Mouse (Mus musculus) heart, embryonic 16.5 days (tissue): Measurements from ENCODE around the gene Gm20604. TPM values are rescaled to one million over a fixed set of nuclear protein-coding genes. Genes with fewer than 3 reads are reported as not detected.

Source experiments
- ATAC-seq: fragments of 200-750 bp; cut with Nextera tagmentation; replicated peaks from 2 replicates; pipeline ENCODE4 v1.8.0; 2017; ENCODE audit warnings: moderate number of reproducible peaks; ENCODE audit not compliant: insufficient read depth, low FRiP score; ENCODE audit errors: extremely low read depth
- H3K27ac ChIP-seq: fragments of 300-500 bp; sonication (generic); 2 replicates; pipeline ENCODE4 v1.5.1; 2014; ENCODE audit warnings: mild to moderate bottlenecking, low read length, control low read depth, moderate library complexity
- H3K27me3 ChIP-seq: fragments of 300-500 bp; sonication (generic); 2 replicates; pipeline ENCODE4 v1.6.1; 2014; ENCODE audit warnings: low read length, mixed read lengths; ENCODE audit not compliant: control insufficient read depth, insufficient read depth
- H3K36me3 ChIP-seq: fragments of 300-500 bp; sonication (generic); 2 replicates; pipeline ENCODE4 v1.6.1; 2014; ENCODE audit not compliant: control insufficient read depth, insufficient read depth
- H3K4me1 ChIP-seq: fragments of 300-500 bp; sonication (generic); 2 replicates; pipeline ENCODE4 v1.6.1; 2014; ENCODE audit warnings: low read length, mixed read lengths; ENCODE audit not compliant: control insufficient read depth, insufficient read depth
- H3K4me2 ChIP-seq: fragments of 300-500 bp; sonication (generic); 2 replicates; pipeline ENCODE4 v1.6.1; 2014; ENCODE audit warnings: low read depth, mild to moderate bottlenecking, control low read depth, low read length
- H3K4me3 ChIP-seq: fragments of 300-500 bp; sonication (generic); 2 replicates; pipeline ENCODE4 v1.5.1; 2014; ENCODE audit warnings: mild to moderate bottlenecking, control low read depth, low read length
- H3K9ac ChIP-seq: fragments of 300-500 bp; sonication (generic); 2 replicates; pipeline ENCODE4 v1.6.1; 2014; ENCODE audit warnings: low read length, control low read depth
- H3K9me3 ChIP-seq: fragments of 300-500 bp; sonication (generic); replicated peaks from 2 replicates; pipeline ENCODE4 v1.6.1; 2016; ENCODE audit warnings: low read length; ENCODE audit not compliant: control insufficient read depth
- WGBS: fragments of 180-500 bp; shearing (Covaris S2); extraction: QIAGEN DNeasy Blood & Tissue Kit; methylation state at CpG from one replicate; pipeline ENCODE4 v1.1.7; 2014; 5-methylcytosine and 5-hydroxymethylcytosine counted together
- polyA plus RNA-seq: library from polyadenylated mRNA; unstranded; fragments of >200 nt; fragmentation: Nextera tagmentation; extraction: Ambion mirVana; gene quantifications from 2 replicates; pipeline ENCODE4 v1.2.1, GENCODE M21; 2015

Gm20604 gene
- polyA plus RNA-seq, 1 experiment from 2014 or later = 17.4 TPM

DNA sequence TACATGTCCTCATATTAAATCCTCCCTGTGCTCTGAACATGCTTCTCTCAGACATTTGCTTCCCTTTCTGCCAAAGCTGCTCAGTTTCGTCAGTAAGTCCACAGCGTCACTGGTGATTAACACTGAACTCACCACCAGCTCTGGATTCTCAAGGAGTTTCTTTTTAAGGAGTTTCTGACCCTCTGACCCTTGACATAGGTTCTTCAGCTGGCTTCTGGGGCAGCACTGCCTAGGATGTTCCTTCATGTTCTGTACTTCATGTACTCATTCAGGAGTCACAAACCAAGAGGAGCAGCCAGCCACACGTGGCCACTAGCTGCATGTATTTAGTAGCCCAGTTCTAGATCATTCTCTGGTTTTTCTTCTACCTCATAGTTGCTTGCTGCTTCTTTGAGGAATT, 10.2 kb downstream of the Gm20604 start:
- Histone ChIP-seq H3K9me3 (no peaks in the 10 kb centered on the region), H3K4me1 (peaks cover 11% of the 10 kb centered on the region), H3K4me2 (no peak overlapping the region), H3K27ac (no peak overlapping the region), H3K36me3 (peaks cover 6% of the 10 kb centered on the region), H3K4me3 (no peak overlapping the region), H3K9ac (no peak overlapping the region), H3K27me3 (no peaks in the 10 kb centered on the region)
- WGBS = 83% methylated on average over 3 of the region's 3 CpGs
- no peak for ATAC-seq

DNA sequence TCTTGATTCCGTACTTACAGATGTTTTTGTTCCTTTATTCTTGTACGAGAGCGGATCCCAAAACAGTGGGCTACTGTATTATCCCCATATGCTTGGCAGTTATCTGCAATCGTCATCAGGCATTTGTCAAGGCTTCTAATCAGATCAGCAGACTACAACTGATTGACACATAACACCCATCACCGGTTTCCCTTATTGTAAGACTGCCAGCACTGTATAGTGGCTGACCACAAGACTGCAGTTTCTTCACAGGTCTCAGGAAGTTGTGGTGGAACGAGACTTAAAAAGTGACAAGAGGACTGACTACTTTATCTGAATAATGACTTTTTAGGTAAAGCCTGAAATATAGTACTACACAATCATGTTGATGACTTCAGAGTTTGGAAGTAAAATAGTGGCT, 13.6 kb downstream of the Gm20604 start:
- no peak for ATAC-seq
- no peak overlapping the region for H3K4me3 ChIP-seq
- no peak overlapping the region for H3K9ac ChIP-seq

DNA sequence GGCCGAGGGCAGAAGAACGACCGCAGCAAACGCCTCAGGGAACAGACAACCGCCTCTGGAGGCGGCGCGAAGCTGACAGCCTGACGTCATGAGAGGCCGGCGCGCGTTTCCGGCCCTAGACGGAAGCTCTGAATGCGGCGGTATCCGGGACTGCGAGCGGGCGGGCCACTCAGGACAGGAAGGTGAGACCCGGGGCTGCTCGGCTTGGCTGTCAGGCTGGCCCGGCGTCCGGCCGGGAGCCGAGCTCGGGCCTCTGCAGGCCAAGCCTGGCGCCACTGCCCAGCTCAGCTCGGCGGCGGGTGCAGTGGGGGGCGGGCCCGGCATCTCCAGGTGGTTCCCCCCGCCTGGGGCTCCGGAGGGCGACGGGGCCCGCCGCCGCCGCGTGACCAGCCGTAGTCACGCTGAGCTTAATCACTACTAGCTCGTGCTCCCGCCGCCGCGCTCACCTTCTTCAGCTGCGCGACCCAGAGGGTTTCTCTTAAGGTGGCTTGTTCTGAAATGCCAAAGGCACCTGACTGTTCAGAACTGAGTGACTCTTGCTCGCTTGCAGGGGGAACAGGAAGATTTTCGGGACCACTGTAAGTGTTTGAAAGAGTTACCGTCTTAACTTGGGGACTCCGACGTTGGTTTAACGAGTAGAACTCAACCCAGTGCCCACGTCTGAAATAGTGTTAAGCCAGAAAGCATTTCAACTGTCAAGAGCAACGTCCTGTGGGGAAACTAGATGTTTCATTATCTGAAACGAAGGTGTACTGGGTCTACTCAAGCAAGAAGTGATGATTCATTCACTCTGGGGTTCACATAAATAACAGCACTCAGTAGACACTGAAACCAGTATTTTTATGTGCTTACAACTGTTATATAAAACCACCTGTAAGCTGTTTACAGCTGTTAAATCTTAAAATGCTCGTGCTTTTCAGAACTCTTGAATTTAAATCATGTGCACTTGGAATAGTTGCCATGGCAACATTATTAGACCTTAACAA, 14.6 kb downstream of the Gm20604 start, which contains the start of the genes Moap1 and Tmem251:
Gene Moap1, minus strand, starts transcription at position 73 of the 986 bp plus-strand sequence.
Gene Tmem251, plus strand, starts transcription at position 174 of the 986 bp plus-strand sequence.
- peak; percentile 95 for ATAC-seq
- Histone ChIP-seq H3K36me3 (0 out of 2 replicates have a peak, but pooled peaks cover 3% of the 10 kb centered on the region), H3K4me1 (peaks cover 18% of the 10 kb centered on the region), H3K27me3 (no peaks in the 10 kb centered on the region), H3K27ac (peak within 1 kb of the TSS; percentile 97), H3K4me2 (peak within 1 kb of the TSS; percentile 83), H3K4me3 (peak within 1 kb of the TSS; percentile 92), H3K9ac (peak within 1 kb of the TSS; percentile 93), H3K9me3 (no peaks in the 10 kb centered on the region)
- under 1% methylated on average over 62 of the region's 63 CpGs for WGBS

More for the DNA sequence above, 13.6 kb downstream of the Gm20604 start:
- Histone ChIP-seq H3K27me3 (no peaks in the 10 kb centered on the region), H3K9me3 (no peaks in the 10 kb centered on the region), H3K4me2 (peak overlapping the region; percentile 83; the same call in 1 of the 2 replicates), H3K36me3 (peaks cover 6% of the 10 kb centered on the region), H3K27ac (no peak overlapping the region), H3K4me1 (peaks cover 18% of the 10 kb centered on the region)
- 47% methylated on average over 6 of the region's 6 CpGs for WGBS

DNA sequence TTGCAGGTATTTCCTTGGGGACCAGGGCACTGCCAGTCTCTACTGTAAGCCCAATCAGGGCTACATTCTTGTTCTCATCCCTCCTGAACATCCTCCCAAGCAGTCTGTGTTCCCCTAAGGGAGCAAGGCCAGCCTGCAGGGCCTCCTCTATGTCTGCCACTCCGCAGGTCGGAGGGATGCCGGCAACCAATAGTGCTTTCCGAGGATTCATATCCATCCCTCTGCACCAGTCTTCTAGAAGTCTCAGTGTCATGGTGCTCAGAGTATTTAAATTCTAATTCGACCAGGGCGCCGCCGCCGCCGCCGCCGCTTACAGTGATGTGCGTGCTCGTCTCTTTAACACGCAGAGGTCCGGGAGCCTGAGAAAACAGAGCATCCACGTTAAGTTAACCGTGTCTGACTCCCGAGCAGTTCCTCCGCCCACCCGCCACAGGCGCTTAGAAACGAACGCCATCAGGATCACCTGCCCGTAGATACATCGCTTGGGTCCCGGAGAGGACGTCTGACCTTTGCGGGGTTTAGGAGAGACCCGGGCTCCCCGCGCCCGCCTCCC, 15.4 kb downstream of the Gm20604 start:
- under 1% methylated on average over 33 of the region's 33 CpGs for WGBS
- ATAC-seq = peak; percentile 39
- Histone ChIP-seq H3K4me2 (peak overlapping the region; percentile 83), H3K36me3 (0 out of 2 replicates have a peak, but pooled peaks cover 3% of the 10 kb centered on the region), H3K9me3 (no peaks in the 10 kb centered on the region), H3K27me3 (no peaks in the 10 kb centered on the region), H3K4me1 (peaks cover 18% of the 10 kb centered on the region), H3K27ac (peak overlapping the region; percentile 97), H3K9ac (peak overlapping the region; percentile 93), H3K4me3 (peak overlapping the region; percentile 92)

DNA sequence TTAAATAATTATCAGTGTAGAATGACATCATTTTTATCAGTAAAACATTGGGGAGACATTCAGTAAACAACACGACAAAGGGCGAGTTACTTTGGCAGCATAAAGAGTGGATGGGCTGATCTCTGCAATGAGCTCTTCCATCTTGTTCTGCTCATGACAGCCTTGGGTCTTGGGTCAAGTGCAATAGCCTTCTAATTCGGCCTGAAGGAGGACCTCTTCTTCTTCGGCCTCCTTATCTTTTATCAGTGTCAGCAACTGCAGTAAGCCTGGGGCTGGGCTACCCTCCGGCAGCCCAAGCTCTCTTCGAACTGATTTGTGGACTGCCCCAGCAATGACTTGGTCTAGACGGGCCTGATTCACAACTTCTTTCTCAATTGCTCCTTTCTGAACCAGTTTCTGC, 16.4 kb downstream of the Gm20604 start:
- no peak for ATAC-seq
- H3K4me1 ChIP-seq = peaks cover 18% of the 10 kb centered on the region
- H3K4me2 ChIP-seq = no peak overlapping the region
- no peaks in the 10 kb centered on the region for H3K36me3 ChIP-seq
- WGBS = 58% methylated on average over 7 of the region's 7 CpGs
- H3K9ac ChIP-seq = no peak overlapping the region
- no peak overlapping the region for H3K27ac ChIP-seq
- no peaks in the 10 kb centered on the region for H3K9me3 ChIP-seq
- no peaks in the 10 kb centered on the region for H3K27me3 ChIP-seq
- no peak overlapping the region for H3K4me3 ChIP-seq

DNA sequence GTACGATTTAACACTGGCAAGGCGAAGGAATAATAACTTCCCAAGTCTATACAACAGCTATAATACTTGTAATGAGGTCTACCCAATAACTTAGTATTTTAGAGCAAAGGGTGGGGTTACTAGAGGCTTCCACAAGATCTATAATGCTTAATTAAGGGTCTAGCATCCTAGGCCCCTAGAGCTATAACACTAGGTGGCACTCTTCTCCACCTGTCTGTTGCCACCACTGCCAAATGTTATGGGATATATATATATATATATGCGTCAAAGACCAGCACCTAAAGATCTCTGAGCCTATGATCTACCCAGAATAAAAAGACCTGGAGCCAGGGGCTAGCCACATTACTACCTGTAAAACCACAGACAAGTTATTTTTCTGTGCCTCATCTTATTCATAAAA, 18.2 kb downstream of the Gm20604 start:
- 60% methylated on average over 3 of the region's 3 CpGs for WGBS
- H3K36me3 ChIP-seq = no peaks in the 10 kb centered on the region
- ATAC-seq = no peak
- no peaks in the 10 kb centered on the region for H3K27me3 ChIP-seq
- H3K4me1 ChIP-seq = peaks cover 16% of the 10 kb centered on the region
- no peak overlapping the region for H3K4me3 ChIP-seq
- H3K4me2 ChIP-seq = no peak overlapping the region
- H3K27ac ChIP-seq = no peak overlapping the region
- H3K9ac ChIP-seq = no peak overlapping the region
- H3K9me3 ChIP-seq = no peaks in the 10 kb centered on the region

DNA sequence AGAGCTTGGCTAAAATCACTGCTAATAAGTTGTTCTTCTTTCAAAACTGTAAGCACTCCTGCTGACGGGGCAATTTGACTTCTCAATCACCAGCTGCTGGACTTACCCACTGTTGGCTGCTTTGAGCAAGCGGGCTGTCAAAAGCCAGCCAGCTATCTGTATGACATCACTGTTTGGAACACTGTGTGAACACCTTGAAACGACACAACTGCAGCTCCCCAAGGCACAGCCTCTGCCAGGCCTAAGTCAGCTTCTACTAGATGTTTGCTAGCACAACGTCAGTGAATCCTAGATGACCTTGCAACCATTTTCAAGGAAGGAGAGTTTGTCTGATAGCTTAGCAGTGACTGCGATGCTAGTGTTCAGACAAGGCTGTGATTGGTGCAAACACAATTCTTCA, 19.4 kb downstream of the Gm20604 start:
- H3K9ac ChIP-seq = no peak overlapping the region
- H3K4me1 ChIP-seq = peaks cover 8% of the 10 kb centered on the region
- no peaks in the 10 kb centered on the region for H3K36me3 ChIP-seq
- no peak for ATAC-seq
- no peaks in the 10 kb centered on the region for H3K9me3 ChIP-seq
- no peak overlapping the region for H3K27ac ChIP-seq
- H3K4me3 ChIP-seq = no peak overlapping the region
- WGBS = 47% methylated on average over 5 of the region's 5 CpGs
- no peaks in the 10 kb centered on the region for H3K27me3 ChIP-seq
- no peak overlapping the region for H3K4me2 ChIP-seq

DNA sequence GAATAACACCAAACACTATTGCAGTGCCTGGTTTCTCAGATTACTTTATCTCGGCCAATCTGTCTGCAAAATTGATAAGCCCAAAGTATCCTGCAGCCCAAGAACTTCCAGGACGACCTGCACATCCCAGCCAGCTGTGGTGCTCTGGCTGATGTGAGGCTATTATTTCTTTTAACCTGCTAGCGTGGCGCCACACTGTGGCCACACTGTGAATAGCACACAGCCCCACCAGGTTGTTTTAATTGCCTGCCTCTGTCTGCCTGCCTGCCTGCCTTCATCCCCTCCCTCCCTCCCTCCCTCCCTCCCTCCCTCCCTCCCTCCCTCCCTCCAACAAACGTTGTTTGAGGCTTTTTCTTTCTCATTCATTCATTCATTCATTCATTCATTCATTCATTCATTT, 25.1 kb downstream of the Gm20604 start:
- no peak overlapping the region for H3K4me2 ChIP-seq
- ATAC-seq = no peak
- no peak overlapping the region for H3K9ac ChIP-seq
- H3K9me3 ChIP-seq = no peaks in the 10 kb centered on the region
- no peaks in the 10 kb centered on the region for H3K27me3 ChIP-seq
- H3K4me3 ChIP-seq = no peak overlapping the region
- no peak overlapping the region for H3K27ac ChIP-seq
- H3K4me1 ChIP-seq = peaks cover 11% of the 10 kb centered on the region; the same call in 1 of the 2 replicates
- no peaks in the 10 kb centered on the region for H3K36me3 ChIP-seq
- WGBS = 4% methylated on average over 5 of the region's 5 CpGs
